ENCODE assay signal across 11 mouse cellular contexts in the genomic region with DNA sequence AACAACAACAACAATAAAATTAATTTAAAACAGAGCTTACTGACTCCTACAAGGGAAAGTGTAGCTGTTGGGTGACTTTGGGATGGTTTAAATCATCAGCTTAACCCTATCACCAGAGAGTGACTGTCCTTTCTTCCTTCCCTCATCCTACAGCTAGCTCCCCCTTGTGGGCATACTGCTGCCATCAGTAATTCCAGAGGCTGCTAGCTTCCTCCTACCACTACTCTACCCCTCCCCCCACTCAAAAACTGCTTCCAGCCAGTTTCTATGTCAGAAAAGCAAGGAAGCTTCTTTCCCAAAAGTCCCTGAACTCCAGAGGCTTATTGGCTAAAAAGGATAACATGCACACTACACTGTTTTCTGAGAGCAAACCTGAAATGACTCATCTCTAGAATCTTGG.
DNase-seq lines count a peak whose midpoint lies in the region; ATAC-seq lines count a peak whose summit lies in the region.
"Had no signal": no experiment of that assay in that cellular context is flagged by ENCODE, and none has a peak within 500 bp of the region (broad histone marks: within the 10 kb centered on the region; RNA-seq: fewer than 3 reads in every experiment).

No protein-coding gene starts in this region.

- no peak overlapping the region for H3K4me3 ChIP-seq in limb, embryonic 10.5 days
- H3K4me3 ChIP-seq in midbrain, embryonic 16.5 days (ENCODE audit: low read depth, low read length), result no peak overlapping the region
- H3K4me3 ChIP-seq: erythroblast, embryonic 14.5 days; lung, embryonic 15.5 days had no signal

- ATAC-seq in midbrain, embryonic 16.5 days, result no peak

- no peak overlapping the region for H3K4me2 ChIP-seq in midbrain, embryonic 16.5 days (ENCODE audit: low read length)
- H3K4me2 ChIP-seq: lung, embryonic 15.5 days had no signal

- H3K9ac ChIP-seq in midbrain, embryonic 16.5 days (ENCODE audit: low read depth, low read length), result no peak overlapping the region
- H3K9ac ChIP-seq: lung, embryonic 15.5 days had no signal

- no peaks in the 10 kb centered on the region for H3K9me3 ChIP-seq in limb, embryonic 10.5 days (replicated peaks)
- H3K9me3 ChIP-seq in midbrain, embryonic 16.5 days (replicated peaks; ENCODE audit: control insufficient read depth, low read length, poor library complexity, severe bottlenecking), result no peaks in the 10 kb centered on the region
- H3K9me3 ChIP-seq: lung, embryonic 15.5 days had no signal

- H3K4me1 ChIP-seq in limb, embryonic 10.5 days, result no peaks in the 10 kb centered on the region
- no peaks in the 10 kb centered on the region for H3K4me1 ChIP-seq in midbrain, embryonic 16.5 days (ENCODE audit: control insufficient read depth, insufficient read depth, low read length)
- H3K4me1 ChIP-seq: lung, embryonic 15.5 days had no signal

- peaks cover 18% of the 10 kb centered on the region; the same call in 1 of the 2 replicates for H3K27me3 ChIP-seq in limb, embryonic 10.5 days (ENCODE audit: low read depth, poor library complexity, severe bottlenecking)
- H3K27me3 ChIP-seq in midbrain, embryonic 16.5 days (ENCODE audit: control insufficient read depth, insufficient read depth, low read depth, low read length), result no peaks in the 10 kb centered on the region
- H3K27me3 ChIP-seq: lung, embryonic 15.5 days had no signal

- peak; percentile 40 to 60 for DNase-seq in heart, adult 18-20 months
- DNase-seq in heart, adult 9 months (ENCODE audit: low spot score in 2 of 2), result no peak
- DNase-seq in right cerebral cortex, postnatal 14 days, result peak; percentile 12
- no peak for DNase-seq in right cerebral cortex, postnatal 4 days
- DNase-seq in embryo, embryonic 11 days, result peak; percentile 19
- peak; percentile 35 for DNase-seq in retina, embryonic 14.5 days (ENCODE audit: low spot score)
- DNase-seq in limb, embryonic 10.5 days (ENCODE audit: low spot score), result no peak
- DNase-seq: kidney, adult 18-20 months had no signal

- H3K27ac ChIP-seq in limb, embryonic 10.5 days, result no peak overlapping the region
- no peak overlapping the region for H3K27ac ChIP-seq in midbrain, embryonic 16.5 days (ENCODE audit: low read length)
- H3K27ac ChIP-seq: lung, embryonic 15.5 days had no signal

- H3K36me3 ChIP-seq in limb, embryonic 10.5 days, result no peaks in the 10 kb centered on the region
- H3K36me3 ChIP-seq in midbrain, embryonic 16.5 days (ENCODE audit: control insufficient read depth, insufficient read depth, low read length), result no peaks in the 10 kb centered on the region
- H3K36me3 ChIP-seq: lung, embryonic 15.5 days had no signal

Comparison
In these comparisons a context has a peak if more than half of its experiments do, and no peak if none do; other contexts are left out.
1. DNase-seq: peak in heart, adult 18-20 months (2 of 2), right cerebral cortex, postnatal 14 days (single experiment), embryo, embryonic 11 days (single experiment) and retina, embryonic 14.5 days (single experiment); none in heart, adult 9 months (0 of 2), right cerebral cortex, postnatal 4 days (single experiment) and limb, embryonic 10.5 days (single experiment).